Mouse (Mus musculus): Measurements from ENCODE around the gene Pcbp3.

- no peak for TF ChIP-seq POLR2A (IDR thresholded peaks at IDR 0.05; ENCODE audit: insufficient read depth, low read depth, low read length)
- no peak for TF ChIP-seq CTCF (IDR thresholded peaks at IDR 0.05; ENCODE audit: insufficient read depth, low read depth, low read length)
These were observed 146.9 kb downstream of the Pcbp3 start for GRCm38 (mm10) chr10:76814811-76815210.
